Mouse (Mus musculus) heart, postnatal 0 days (tissue): ENCODE data around the gene Vsig2.

Experiments
- CTCF ChIP-seq: IDR thresholded peaks from 2 replicates; pipeline ENCODE4 v1.5.1; 2016; ENCODE audit warnings: antibody characterized with exemption, control low read depth, low read depth
- EP300 ChIP-seq: IDR thresholded peaks from 2 replicates; pipeline ENCODE4 v1.6.1; 2016; ENCODE audit warnings: antibody characterized with exemption, low read depth

GRCm38 (mm10) chr9:37518991-37519390 lies 20.1 kb upstream of the Vsig2 start:
- TF ChIP-seq EP300 (no peak), CTCF (no peak)
